Mouse (Mus musculus): Measurements from ENCODE around the gene Gnat1. TPM values are rescaled to one million over a fixed set of nuclear protein-coding genes. Genes with fewer than 3 reads are reported as not detected.
A peak's percentile ranks its signal among the peaks of the same experiment; 100 is the strongest.

The Gnat1 gene
- polyA plus RNA-seq, 1 experiment from 2014 or later = 5.8 TPM

GRCm38 (mm10) chr9:107629411-107629730, 50.1 kb downstream of the Gnat1 start:
- peak overlapping the region; percentile 39; the same call in 1 of the 2 replicates for H3K9ac ChIP-seq (replicated peaks)
- H3K9me3 ChIP-seq (ENCODE audit: low read length) = no peaks in the 10 kb centered on the region
- ATAC-seq (no peak), DNase-seq (no peak)
- TF ChIP-seq EP300 (IDR thresholded peaks at IDR 0.05; ENCODE audit: low read depth) = no peak
- no peak for TF ChIP-seq CTCF (IDR thresholded peaks at IDR 0.05; ENCODE audit: low read depth)
- WGBS (ENCODE audit: insufficient replicate concordance) = 16% methylated on average over 4 of the region's 4 CpGs
- H3K4me2 ChIP-seq (ENCODE audit: low read depth, low read length) = peak overlapping the region; percentile 42
- H3K4me1 ChIP-seq (ENCODE audit: insufficient read depth) = peaks cover 79% of the 10 kb centered on the region
- no peaks in the 10 kb centered on the region for H3K27me3 ChIP-seq (ENCODE audit: insufficient read depth, low read length)
- H3K36me3 ChIP-seq (replicated peaks; ENCODE audit: insufficient read depth, low read length) = peaks cover 20% of the 10 kb centered on the region
- peak overlapping the region; percentile 85 for H3K27ac ChIP-seq (ENCODE audit: low read depth)
- H3K4me3 ChIP-seq (ENCODE audit: low read depth, low read length) = peak overlapping the region; percentile 21

GRCm38 (mm10) chr9:107628721-107629410, 50.6 kb downstream of the Gnat1 start:
- Histone ChIP-seq H3K27ac (ENCODE audit: low read depth) (peak overlapping the region; percentile 85), H3K9ac (replicated peaks) (peak overlapping the region; percentile 39; the same call in 1 of the 2 replicates), H3K4me3 (ENCODE audit: low read depth, low read length) (peak overlapping the region; percentile 21), H3K4me2 (ENCODE audit: low read depth, low read length) (peak overlapping the region; percentile 42), H3K27me3 (ENCODE audit: insufficient read depth, low read length) (no peaks in the 10 kb centered on the region), H3K4me1 (ENCODE audit: insufficient read depth) (peaks cover 84% of the 10 kb centered on the region), H3K9me3 (ENCODE audit: low read length) (no peaks in the 10 kb centered on the region), H3K36me3 (replicated peaks; ENCODE audit: insufficient read depth, low read length) (peaks cover 20% of the 10 kb centered on the region)
- ATAC-seq = 0 out of 2 replicates have a peak, but pooled peaks have one; percentile 7
- DNase-seq = peak; percentile 75
- TF ChIP-seq EP300 (IDR thresholded peaks at IDR 0.05; ENCODE audit: low read depth) = no peak
- TF ChIP-seq CTCF (IDR thresholded peaks at IDR 0.05; ENCODE audit: low read depth) = no peak
- WGBS (ENCODE audit: insufficient replicate concordance) = 49% methylated on average over 14 of the region's 15 CpGs

- Histone ChIP-seq H3K4me3 (ENCODE audit: low read depth, low read length) (no peak overlapping the region), H3K9ac (replicated peaks) (0 out of 2 replicates have a peak overlapping the region, but pooled peaks have one; percentile 16), H3K27me3 (ENCODE audit: insufficient read depth, low read length) (no peaks in the 10 kb centered on the region), H3K9me3 (ENCODE audit: low read length) (no peaks in the 10 kb centered on the region), H3K27ac (ENCODE audit: low read depth) (peak overlapping the region; percentile 85), H3K4me1 (ENCODE audit: insufficient read depth) (peaks cover 81% of the 10 kb centered on the region), H3K36me3 (replicated peaks; ENCODE audit: insufficient read depth, low read length) (peaks cover 24% of the 10 kb centered on the region), H3K4me2 (ENCODE audit: low read depth, low read length) (peak overlapping the region; percentile 42)
- DNase-seq (no peak), ATAC-seq (no peak)
- 49% methylated on average over 20 of the region's 20 CpGs for WGBS (ENCODE audit: insufficient replicate concordance)
- TF ChIP-seq EP300 (IDR thresholded peaks at IDR 0.05; ENCODE audit: low read depth) (no peak), CTCF (IDR thresholded peaks at IDR 0.05; ENCODE audit: low read depth) (no peak)
These were observed 51.9 kb downstream of the Gnat1 start for GRCm38 (mm10) chr9:107627387-107628255.

GRCm38 (mm10) chr9:107626844-107627277, 52.7 kb downstream of the Gnat1 start:
- H3K9me3 ChIP-seq (ENCODE audit: low read length) = no peaks in the 10 kb centered on the region
- peak overlapping the region; percentile 42 for H3K4me2 ChIP-seq (ENCODE audit: low read depth, low read length)
- TF ChIP-seq CTCF (IDR thresholded peaks at IDR 0.05; ENCODE audit: low read depth) (peak; percentile 95), EP300 (IDR thresholded peaks at IDR 0.05; ENCODE audit: low read depth) (no peak)
- H3K27me3 ChIP-seq (ENCODE audit: insufficient read depth, low read length) = no peaks in the 10 kb centered on the region
- H3K4me1 ChIP-seq (ENCODE audit: insufficient read depth) = peaks cover 73% of the 10 kb centered on the region
- 0 out of 2 replicates have a peak overlapping the region, but pooled peaks have one; percentile 23 for H3K9ac ChIP-seq (replicated peaks)
- DNase-seq (peak; percentile 88), ATAC-seq (peak; percentile 40)
- H3K27ac ChIP-seq (ENCODE audit: low read depth) = peak overlapping the region; percentile 85
- H3K4me3 ChIP-seq (ENCODE audit: low read depth, low read length) = no peak overlapping the region
- 0% methylated on average over 2 of the region's 2 CpGs for WGBS (ENCODE audit: insufficient replicate concordance)
- H3K36me3 ChIP-seq (replicated peaks; ENCODE audit: insufficient read depth, low read length) = peaks cover 29% of the 10 kb centered on the region

- Histone ChIP-seq H3K9ac (replicated peaks) (0 out of 2 replicates have a peak overlapping the region, but pooled peaks have one; percentile 23), H3K27me3 (ENCODE audit: insufficient read depth, low read length) (no peaks in the 10 kb centered on the region), H3K27ac (ENCODE audit: low read depth) (peak overlapping the region; percentile 52; the same call in 1 of the 2 replicates), H3K4me3 (ENCODE audit: low read depth, low read length) (no peak overlapping the region), H3K4me1 (ENCODE audit: insufficient read depth) (peaks cover 69% of the 10 kb centered on the region), H3K9me3 (ENCODE audit: low read length) (no peaks in the 10 kb centered on the region), H3K4me2 (ENCODE audit: low read depth, low read length) (peak overlapping the region; percentile 42), H3K36me3 (replicated peaks; ENCODE audit: insufficient read depth, low read length) (peaks cover 24% of the 10 kb centered on the region)
- TF ChIP-seq CTCF (IDR thresholded peaks at IDR 0.05; ENCODE audit: low read depth) (no peak), EP300 (IDR thresholded peaks at IDR 0.05; ENCODE audit: low read depth) (no peak)
- 55% methylated on average over 15 of the region's 15 CpGs for WGBS (ENCODE audit: insufficient replicate concordance)
- peak; percentile 5; the same call in 1 of the 2 replicates for ATAC-seq
- no peak for DNase-seq
These were observed 53.2 kb downstream of the Gnat1 start for GRCm38 (mm10) chr9:107626158-107626843.

All from liver, postnatal 0 days (tissue).